Mouse (Mus musculus) B cell, adult 2 months (primary cell): Measurements from ENCODE around the gene Cyct.

Experiments
- DNase-seq, 2 experiments: peaks; one replicate each; pipeline ENCODE4 v3.0.0; 2022

The Cyct gene

GRCm38 (mm10) chr2:76360226-76360625 is at the start of gene Cyct:
TSS of gene Cyct (minus strand) at chr2:76360450.
- no peak for DNase-seq

- no peak for DNase-seq
Measured at GRCm38 (mm10) chr2:76409986-76410385, 49.7 kb upstream of the Cyct start.

- no peak for DNase-seq
Measured at GRCm38 (mm10) chr2:76409526-76409925, 49.3 kb upstream of the Cyct start.

GRCm38 (mm10) chr2:76406937-76407441 is 46.7 kb upstream of the Cyct start:
- DNase-seq = peak; percentile 11 to 29

GRCm38 (mm10) chr2:76406151-76406936 is 46.1 kb upstream of the Cyct start, which contains the start of gene Osbpl6:
TSS of gene Osbpl6 (plus strand) at chr2:76406508.
- peak; percentile 13 to 17 for DNase-seq

GRCm38 (mm10) chr2:76405596-76406150 is 45.4 kb upstream of the Cyct start:
- DNase-seq = peak in 1 of 2 experiments; percentile 2

GRCm38 (mm10) chr2:76400178-76400577 is 39.9 kb upstream of the Cyct start:
- no peak for DNase-seq

GRCm38 (mm10) chr2:76386531-76386930 is 26.3 kb upstream of the Cyct start:
- no peak for DNase-seq

GRCm38 (mm10) chr2:76378646-76379045 is 18.4 kb upstream of the Cyct start:
- DNase-seq = no peak

GRCm38 (mm10) chr2:76374544-76375206 is 14.4 kb upstream of the Cyct start:
- no peak for DNase-seq

- DNase-seq = no peak
Measured at GRCm38 (mm10) chr2:76372244-76372643, 12.0 kb upstream of the Cyct start.

- no peak for DNase-seq
Measured at GRCm38 (mm10) chr2:76370656-76370922, 10.3 kb upstream of the Cyct start.

- DNase-seq = peak; percentile 93 to 94
Measured at GRCm38 (mm10) chr2:76369821-76370655, 9.8 kb upstream of the Cyct start, which contains the start of gene Rbm45. TSS of gene Rbm45 (plus strand) at chr2:76369984.

- peak; percentile 3 to 4 for DNase-seq
Measured at GRCm38 (mm10) chr2:76368861-76369660, 8.8 kb upstream of the Cyct start.

GRCm38 (mm10) chr2:76367188-76367922 is 7.1 kb upstream of the Cyct start:
- peak; percentile 88 to 89 for DNase-seq

- no peak for DNase-seq
Measured at GRCm38 (mm10) chr2:76365811-76366210, 5.6 kb upstream of the Cyct start.

GRCm38 (mm10) chr2:76362111-76362510 is 1.9 kb upstream of the Cyct start:
- no peak for DNase-seq

GRCm38 (mm10) chr2:76347839-76348238 is 12.4 kb downstream of the Cyct start:
- no peak for DNase-seq

- no peak for DNase-seq
Measured at GRCm38 (mm10) chr2:76342146-76342545, 18.1 kb downstream of the Cyct start.

- DNase-seq = no peak
Measured at GRCm38 (mm10) chr2:76338215-76339156, 21.8 kb downstream of the Cyct start, which contains the start of gene Pde11a. TSS of gene Pde11a (minus strand) at chr2:76338774.
